Mouse (Mus musculus): Measurements from ENCODE around the gene Kcna2. TPM values are rescaled to one million over a fixed set of nuclear protein-coding genes. Genes with fewer than 3 reads are reported as not detected.

Kcna2 gene
- polyA plus RNA-seq, 1 experiment from 2014 or later: 0.87 TPM

DNA sequence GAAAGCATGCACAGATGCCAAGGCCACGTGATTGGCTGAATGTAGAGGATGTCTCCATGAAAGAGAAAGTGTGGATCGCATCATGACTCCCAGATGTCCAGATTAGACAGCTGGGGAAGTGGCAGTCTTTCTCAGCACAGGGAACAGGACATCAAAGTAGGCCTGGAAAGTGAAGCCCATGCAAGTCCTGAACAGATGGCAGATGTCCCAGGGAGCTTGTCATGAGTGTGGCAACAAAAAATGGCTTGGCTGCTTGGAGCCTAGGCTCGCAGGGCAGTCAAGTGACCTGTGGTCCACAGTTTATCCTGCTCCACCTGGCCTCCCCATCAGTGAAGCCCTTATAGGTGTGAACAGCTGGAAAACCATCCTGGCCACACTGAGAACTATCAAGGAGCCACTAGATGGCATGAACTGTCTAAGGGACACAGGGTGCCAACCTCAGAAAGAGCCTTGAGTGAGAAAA, 4.6 kb upstream of the Kcna2 start:
- H3K9me3 ChIP-seq (ENCODE audit: low read length): no peaks in the 10 kb centered on the region
- TF ChIP-seq CTCF (IDR thresholded peaks at IDR 0.05) (peak; percentile 28), EP300 (IDR thresholded peaks at IDR 0.05) (no peak)
- no peaks in the 10 kb centered on the region for H3K27me3 ChIP-seq (replicated peaks; ENCODE audit: insufficient read depth, low read length)
- ATAC-seq (peak; percentile 64), DNase-seq (ENCODE audit: low spot score) (peak; percentile 53)
- no peaks in the 10 kb centered on the region for H3K4me1 ChIP-seq (ENCODE audit: insufficient read depth, low read depth, low read length)
- WGBS: 53% methylated on average over 3 of the region's 3 CpGs
- H3K9ac ChIP-seq (replicated peaks; ENCODE audit: low read depth): no peak overlapping the region
- no peak overlapping the region for H3K27ac ChIP-seq (ENCODE audit: low read length)
- H3K36me3 ChIP-seq (ENCODE audit: insufficient read depth, low read length): no peaks in the 10 kb centered on the region
- no peak overlapping the region for H3K4me3 ChIP-seq (ENCODE audit: low read depth, low read length)
- H3K4me2 ChIP-seq (replicated peaks; ENCODE audit: low read depth, low read length): no peak overlapping the region

DNA sequence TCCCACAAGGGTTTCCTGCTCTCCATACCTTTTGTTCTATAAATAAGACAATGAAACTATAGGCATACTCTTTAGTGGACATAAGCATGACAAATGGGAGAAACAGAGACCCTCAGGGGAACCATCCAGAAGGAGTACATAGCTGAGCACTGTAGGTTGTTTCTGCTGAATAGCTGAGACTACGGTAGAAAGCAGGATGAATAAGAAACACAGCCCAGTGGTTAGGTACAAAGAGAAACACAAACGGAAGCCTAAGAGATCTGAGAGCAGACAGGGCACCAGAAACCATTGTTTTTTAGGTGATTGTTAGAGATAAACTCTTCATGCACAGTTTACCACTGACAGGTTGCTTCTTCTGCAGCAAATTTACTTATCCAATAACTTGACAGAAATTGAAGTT, 1.1 kb upstream of the Kcna2 start:
- no peak overlapping the region for H3K27ac ChIP-seq (ENCODE audit: low read length)
- TF ChIP-seq CTCF (IDR thresholded peaks at IDR 0.05): no peak
- TF ChIP-seq EP300 (IDR thresholded peaks at IDR 0.05): no peak
- no peaks in the 10 kb centered on the region for H3K36me3 ChIP-seq (ENCODE audit: insufficient read depth, low read length)
- no peak overlapping the region for H3K4me3 ChIP-seq (ENCODE audit: low read depth, low read length)
- no peak overlapping the region for H3K4me2 ChIP-seq (replicated peaks; ENCODE audit: low read depth, low read length)
- ATAC-seq: no peak
- no peaks in the 10 kb centered on the region for H3K9me3 ChIP-seq (ENCODE audit: low read length)
- no peak for DNase-seq (ENCODE audit: low spot score)
- no peak overlapping the region for H3K9ac ChIP-seq (replicated peaks; ENCODE audit: low read depth)
- H3K27me3 ChIP-seq (replicated peaks; ENCODE audit: insufficient read depth, low read length): peaks cover 11% of the 10 kb centered on the region
- H3K4me1 ChIP-seq (ENCODE audit: insufficient read depth, low read depth, low read length): no peaks in the 10 kb centered on the region
- WGBS: 44% methylated on average over 2 of the region's 2 CpGs

DNA sequence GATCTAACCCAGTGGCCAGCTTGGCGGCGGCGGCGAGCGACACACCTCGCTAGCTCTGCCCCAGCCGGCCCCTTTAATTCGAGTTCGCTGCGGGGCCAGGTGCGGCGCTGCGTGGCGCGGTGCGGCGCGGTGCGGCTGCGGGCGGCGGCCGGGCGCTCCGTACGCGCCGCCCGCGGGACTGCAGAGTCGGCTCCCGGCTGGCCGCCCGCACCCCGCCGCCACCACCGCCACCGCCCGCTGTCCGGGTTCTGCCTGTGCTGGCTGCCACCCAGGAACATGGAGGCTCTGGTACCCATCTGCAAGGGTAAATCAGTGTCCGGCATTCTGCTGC, 475 bp downstream of the Kcna2 start:
- DNase-seq (ENCODE audit: low spot score) (no peak), ATAC-seq (peak; percentile 4; the same call in 1 of the 2 replicates)
- Histone ChIP-seq H3K9me3 (ENCODE audit: low read length) (no peaks in the 10 kb centered on the region), H3K27me3 (replicated peaks; ENCODE audit: insufficient read depth, low read length) (peaks cover 11% of the 10 kb centered on the region), H3K4me1 (ENCODE audit: insufficient read depth, low read depth, low read length) (no peaks in the 10 kb centered on the region), H3K4me3 (ENCODE audit: low read depth, low read length) (peak overlapping the region; percentile 45), H3K9ac (replicated peaks; ENCODE audit: low read depth) (peak overlapping the region; percentile 26; the same call in 1 of the 2 replicates), H3K27ac (ENCODE audit: low read length) (peak overlapping the region; percentile 64), H3K4me2 (replicated peaks; ENCODE audit: low read depth, low read length) (peak overlapping the region; percentile 70), H3K36me3 (ENCODE audit: insufficient read depth, low read length) (no peaks in the 10 kb centered on the region)
- TF ChIP-seq EP300 (IDR thresholded peaks at IDR 0.05) (no peak), CTCF (IDR thresholded peaks at IDR 0.05) (no peak)
- WGBS: under 1% methylated on average over 24 of the region's 41 CpGs

DNA sequence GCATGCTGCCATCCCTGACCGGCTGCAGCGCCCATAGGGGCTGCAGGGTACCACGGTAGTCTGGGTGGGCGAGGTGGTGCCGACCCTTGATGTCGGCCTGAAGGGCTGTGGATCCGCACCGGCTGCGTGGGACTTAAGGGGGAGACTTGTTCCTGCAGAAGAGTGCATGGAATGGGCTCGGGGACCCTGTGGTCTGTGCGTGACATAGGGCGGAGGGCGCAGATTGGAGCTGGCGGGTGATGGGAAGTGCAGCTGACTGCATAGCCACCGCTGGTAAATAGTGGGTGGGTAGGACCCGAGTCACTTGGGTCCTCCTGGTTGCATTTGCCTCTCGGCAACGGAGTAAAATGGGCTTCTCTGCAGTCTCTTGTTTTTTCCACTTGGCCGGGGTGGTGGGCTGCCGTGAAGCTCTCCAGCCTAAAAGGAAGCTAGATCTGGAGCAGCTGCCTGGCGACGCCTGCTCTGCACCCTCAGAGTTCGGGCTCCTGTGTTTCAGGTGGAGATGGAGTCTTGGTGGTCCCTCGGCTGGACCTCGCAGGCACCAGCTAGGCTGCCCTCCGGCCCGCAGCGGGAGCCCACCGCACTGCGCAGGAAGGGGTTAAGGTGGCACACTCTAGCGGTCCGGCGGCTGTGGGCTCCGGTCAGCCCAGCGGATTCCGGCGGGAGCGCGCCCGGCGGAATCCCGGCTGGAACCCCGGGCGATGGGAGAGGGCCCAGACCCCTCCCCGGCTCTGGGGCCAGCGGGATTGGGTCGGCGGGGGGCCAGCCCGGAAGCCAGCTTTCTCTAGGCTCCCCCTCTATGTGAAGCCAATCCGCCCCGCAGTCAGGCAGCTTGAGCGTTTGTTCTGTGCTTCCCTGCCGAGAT, 1.1 kb downstream of the Kcna2 start:
- peak overlapping the region; percentile 26; the same call in 1 of the 2 replicates for H3K9ac ChIP-seq (replicated peaks; ENCODE audit: low read depth)
- peak overlapping the region; percentile 45 for H3K4me3 ChIP-seq (ENCODE audit: low read depth, low read length)
- no peaks in the 10 kb centered on the region for H3K36me3 ChIP-seq (ENCODE audit: insufficient read depth, low read length)
- no peaks in the 10 kb centered on the region for H3K9me3 ChIP-seq (ENCODE audit: low read length)
- ATAC-seq (peak; percentile 78), DNase-seq (ENCODE audit: low spot score) (peak; percentile 70)
- H3K4me2 ChIP-seq (replicated peaks; ENCODE audit: low read depth, low read length): peak overlapping the region; percentile 70
- 1% methylated on average over 45 of the region's 53 CpGs for WGBS
- H3K27me3 ChIP-seq (replicated peaks; ENCODE audit: insufficient read depth, low read length): peaks cover 11% of the 10 kb centered on the region
- H3K27ac ChIP-seq (ENCODE audit: low read length): peak overlapping the region; percentile 64
- no peaks in the 10 kb centered on the region for H3K4me1 ChIP-seq (ENCODE audit: insufficient read depth, low read depth, low read length)
- no peak for TF ChIP-seq EP300 (IDR thresholded peaks at IDR 0.05)
- TF ChIP-seq CTCF (IDR thresholded peaks at IDR 0.05): peak; percentile 13; the same call in 1 of the 2 replicates

DNA sequence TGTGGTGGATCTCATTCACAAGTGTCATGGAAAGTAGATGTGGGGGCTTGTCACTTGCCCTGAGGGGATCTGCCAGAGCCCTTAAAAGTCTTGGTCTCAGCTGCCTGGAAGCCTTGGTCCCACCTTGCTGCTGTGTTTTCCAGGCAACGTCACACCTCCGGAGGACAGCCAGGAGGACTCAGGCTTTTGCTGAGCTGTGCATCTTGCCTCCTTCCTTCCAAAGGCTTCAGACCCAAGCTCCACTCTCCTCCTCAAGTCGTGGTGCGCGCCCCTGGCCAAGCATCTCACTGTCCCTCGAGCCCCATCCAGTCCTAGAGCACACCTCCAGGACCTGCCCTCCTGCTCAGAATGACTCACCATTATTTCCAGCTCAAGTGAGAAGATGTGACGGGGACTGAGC, 2.1 kb downstream of the Kcna2 start:
- no peak overlapping the region for H3K9ac ChIP-seq (replicated peaks; ENCODE audit: low read depth)
- no peak overlapping the region for H3K27ac ChIP-seq (ENCODE audit: low read length)
- 68% methylated on average over 7 of the region's 7 CpGs for WGBS
- no peaks in the 10 kb centered on the region for H3K36me3 ChIP-seq (ENCODE audit: insufficient read depth, low read length)
- ATAC-seq (no peak), DNase-seq (ENCODE audit: low spot score) (no peak)
- peaks cover 11% of the 10 kb centered on the region for H3K27me3 ChIP-seq (replicated peaks; ENCODE audit: insufficient read depth, low read length)
- H3K9me3 ChIP-seq (ENCODE audit: low read length): no peaks in the 10 kb centered on the region
- H3K4me1 ChIP-seq (ENCODE audit: insufficient read depth, low read depth, low read length): no peaks in the 10 kb centered on the region
- H3K4me3 ChIP-seq (ENCODE audit: low read depth, low read length): peak overlapping the region; percentile 45
- no peak for TF ChIP-seq EP300 (IDR thresholded peaks at IDR 0.05)
- no peak for TF ChIP-seq CTCF (IDR thresholded peaks at IDR 0.05)
- H3K4me2 ChIP-seq (replicated peaks; ENCODE audit: low read depth, low read length): peak overlapping the region; percentile 70

DNA sequence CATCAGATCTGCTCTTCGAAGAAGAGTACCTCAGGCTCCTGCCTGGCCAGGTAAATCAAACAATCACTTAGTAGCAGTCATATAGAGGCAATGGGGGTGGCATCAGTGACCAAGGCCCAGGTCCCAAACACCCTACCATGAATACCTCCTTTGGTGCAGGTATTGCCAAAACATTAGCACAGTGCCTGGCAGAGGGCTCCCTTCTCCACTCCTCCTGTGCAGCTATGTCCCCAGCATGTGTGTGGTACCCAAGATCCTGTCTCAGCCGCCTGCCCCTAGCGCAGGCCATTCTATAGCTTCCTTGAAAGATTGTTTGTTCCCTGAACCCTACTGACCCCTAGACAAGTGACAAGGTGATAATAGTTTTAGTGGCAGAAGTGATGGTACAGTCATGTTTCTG, 2.5 kb downstream of the Kcna2 start:
- TF ChIP-seq EP300 (IDR thresholded peaks at IDR 0.05): no peak
- TF ChIP-seq CTCF (IDR thresholded peaks at IDR 0.05): no peak
- WGBS: 70% methylated on average over 3 of the region's 3 CpGs
- H3K4me2 ChIP-seq (replicated peaks; ENCODE audit: low read depth, low read length): peak overlapping the region; percentile 70

More for the DNA sequence above, 2.5 kb downstream of the Kcna2 start:
- Histone ChIP-seq H3K36me3 (ENCODE audit: insufficient read depth, low read length) (no peaks in the 10 kb centered on the region), H3K27ac (ENCODE audit: low read length) (no peak overlapping the region), H3K27me3 (replicated peaks; ENCODE audit: insufficient read depth, low read length) (peaks cover 11% of the 10 kb centered on the region), H3K9me3 (ENCODE audit: low read length) (no peaks in the 10 kb centered on the region), H3K4me3 (ENCODE audit: low read depth, low read length) (peak overlapping the region; percentile 45), H3K9ac (replicated peaks; ENCODE audit: low read depth) (no peak overlapping the region), H3K4me1 (ENCODE audit: insufficient read depth, low read depth, low read length) (no peaks in the 10 kb centered on the region)
- no peak for ATAC-seq
- DNase-seq (ENCODE audit: low spot score): no peak

Data from lung, postnatal 0 days (tissue).